Mouse (Mus musculus): Measurements from ENCODE around the gene Casc3.

DNA sequence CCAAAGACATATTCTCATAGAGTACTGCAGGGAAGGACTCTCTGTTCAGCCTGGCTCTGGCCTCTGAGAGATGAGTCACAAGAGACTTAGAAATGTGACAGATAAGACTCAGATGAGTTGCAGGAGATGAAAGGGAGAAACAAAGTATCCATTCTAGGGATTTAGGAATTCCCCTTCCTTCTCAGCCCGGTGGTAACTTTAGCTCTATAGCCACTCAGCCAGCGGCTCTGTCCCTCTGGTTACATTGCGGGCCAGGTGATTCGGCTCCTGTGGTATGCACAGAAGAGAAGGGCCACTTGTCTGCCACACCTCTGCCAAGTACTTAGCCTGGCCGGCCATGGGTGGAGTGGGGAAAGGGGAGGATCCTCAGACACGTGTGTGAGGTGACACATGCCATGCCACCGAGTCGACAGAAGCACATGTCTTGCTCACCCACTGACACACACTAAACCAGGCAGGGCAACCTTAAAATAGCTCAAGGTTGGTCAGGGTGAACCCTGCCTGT lies 32.0 kb upstream of the Casc3 start:
- TF ChIP-seq CTCF (conservative IDR thresholded peaks at IDR 0.05 in 1 of 2, IDR thresholded peaks at IDR 0.05 in 1 of 2; ENCODE audit: low read depth in 2 of 2, low read length in 2 of 2) (no peak), ELF1 (IDR thresholded peaks at IDR 0.05; ENCODE audit: low read depth, low read length) (no peak), CHD2 (IDR thresholded peaks at IDR 0.05; ENCODE audit: low read length) (no peak), POLR2A (IDR thresholded peaks at IDR 0.05; ENCODE audit: low read depth, low read length) (no peak)

Measured in CH12.LX (cell line).